Comparison of ENCODE assay signal across 12 mouse cellular contexts in genomic region chr14:97293109-97293508, GRCm38 (mm10).
"Had no signal": no experiment of that assay in that cellular context is flagged by ENCODE, and none has a peak within 500 bp of the region (broad histone marks: within the 10 kb centered on the region; RNA-seq: fewer than 3 reads in every experiment).

No protein-coding gene starts in this region.

- H3K36me3 ChIP-seq: limb, embryonic 12.5 days; liver, embryonic 13.5 days had no signal

- ATAC-seq: liver, postnatal 0 days; midbrain, embryonic 16.5 days had no signal

- H3K27me3 ChIP-seq: limb, embryonic 12.5 days; liver, embryonic 13.5 days had no signal

- H3K27ac ChIP-seq: kidney, postnatal 0 days; layer of hippocampus, adult 2 months; limb, embryonic 12.5 days; liver, embryonic 13.5 days; stomach, postnatal 0 days had no signal

- DNase-seq: kidney, adult 9 months; kidney, postnatal 36 days; liver; liver, embryonic 13.5 days; liver, postnatal 0 days; lung, postnatal 36 days; thymus, postnatal 4 days had no signal

- H3K4me1 ChIP-seq: limb, embryonic 12.5 days; liver, embryonic 13.5 days had no signal

- H3K4me2 ChIP-seq: limb, embryonic 12.5 days; liver, embryonic 13.5 days had no signal

- H3K4me3 ChIP-seq: layer of hippocampus, adult 2 months; limb, embryonic 12.5 days; liver, embryonic 13.5 days had no signal

- H3K9ac ChIP-seq: limb, embryonic 12.5 days; liver, embryonic 13.5 days; liver, postnatal 0 days had no signal

- H3K9me3 ChIP-seq: liver, embryonic 13.5 days had no signal
